Mouse (Mus musculus) thymus, adult 18-20 months (tissue): ENCODE results near the gene Olfr657.

Experiments
- DNase-seq, 2 experiments: peaks; one replicate each; pipeline ENCODE4 v3.0.0; 2022; ENCODE audit warnings: mixed read lengths in 2 of 2

Gene Olfr657

GRCm38 (mm10) chr7:104624494-104624893, at the start of gene Olfr657:
Olfr657 (plus strand) TSS chr7:104624794.
- no peak for DNase-seq

GRCm38 (mm10) chr7:104577014-104577413, 47.6 kb upstream of the Olfr657 start, which contains the start of gene Olfr653:
Olfr653 (plus strand) TSS chr7:104577314.
- DNase-seq: no peak

GRCm38 (mm10) chr7:104580846-104581245, 43.7 kb upstream of the Olfr657 start:
- DNase-seq: no peak

GRCm38 (mm10) chr7:104581429-104581828, 43.2 kb upstream of the Olfr657 start:
- DNase-seq: no peak

GRCm38 (mm10) chr7:104586725-104587124, 37.9 kb upstream of the Olfr657 start, which contains the start of gene Olfr654:
Olfr654 (plus strand) TSS chr7:104587025.
- no peak for DNase-seq

GRCm38 (mm10) chr7:104588274-104588673, 36.3 kb upstream of the Olfr657 start:
- no peak for DNase-seq

- DNase-seq: no peak
These were observed 22.9 kb upstream of the Olfr657 start, which contains the start of gene Olfr655 for GRCm38 (mm10) chr7:104601679-104602078. Olfr655 (minus strand) TSS chr7:104601779.

GRCm38 (mm10) chr7:104603173-104603572, 21.4 kb upstream of the Olfr657 start:
- peak; percentile 9 to 11 for DNase-seq

- DNase-seq: no peak
These were observed 19.9 kb upstream of the Olfr657 start for GRCm38 (mm10) chr7:104604727-104605126.

GRCm38 (mm10) chr7:104613655-104614054, 10.9 kb upstream of the Olfr657 start, which contains the start of gene Olfr656:
Olfr656 (plus strand) TSS chr7:104613955.
- DNase-seq: no peak

GRCm38 (mm10) chr7:104646841-104647482, 22.4 kb downstream of the Olfr657 start, which contains the start of gene Olfr658:
Olfr658 (minus strand) TSS chr7:104647305.
- DNase-seq: no peak

GRCm38 (mm10) chr7:104666453-104666852, 41.9 kb downstream of the Olfr657 start, which contains the start of gene Olfr659:
Olfr659 (plus strand) TSS chr7:104666753.
- no peak for DNase-seq

- no peak for DNase-seq
These were observed 61.6 kb downstream of the Olfr657 start, which contains the start of gene Olfr661 for GRCm38 (mm10) chr7:104686201-104686600. Olfr661 (plus strand) TSS chr7:104686501.
